Mouse (Mus musculus): Measurements from ENCODE around the gene Vstm5.

DNA sequence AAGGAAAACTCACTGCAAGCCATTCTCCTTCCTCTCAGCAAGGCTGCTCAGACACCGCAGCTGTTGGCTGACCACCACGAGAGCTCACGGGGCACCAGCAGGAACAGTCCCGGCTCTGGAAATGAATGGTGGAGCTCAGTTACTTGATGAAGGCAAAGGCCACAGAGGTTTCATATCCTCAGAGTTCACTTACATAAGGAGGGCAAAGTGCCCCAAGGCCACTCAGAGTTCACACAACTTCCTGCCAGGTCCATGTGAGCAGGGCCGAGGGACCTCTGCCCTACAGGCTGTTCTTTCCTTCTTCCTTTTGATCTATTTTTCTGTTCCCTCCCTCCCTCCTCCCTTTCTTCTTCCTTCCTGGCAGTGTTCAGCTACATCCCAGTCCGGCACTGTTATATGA lies 62.6 kb downstream of the Vstm5 start:
- TF ChIP-seq CTCF (IDR thresholded peaks at IDR 0.05) (no peak), EP300 (IDR thresholded peaks at IDR 0.05) (no peak)
